Mouse (Mus musculus): Measurements from ENCODE around the gene Serhl. TPM values are rescaled to one million over a fixed set of nuclear protein-coding genes. Genes with fewer than 3 reads are reported as not detected.

The Serhl gene
- total RNA-seq, 4 experiments from 2014 or later: 8.5 to 13.7 (median 11.2) TPM

DNA sequence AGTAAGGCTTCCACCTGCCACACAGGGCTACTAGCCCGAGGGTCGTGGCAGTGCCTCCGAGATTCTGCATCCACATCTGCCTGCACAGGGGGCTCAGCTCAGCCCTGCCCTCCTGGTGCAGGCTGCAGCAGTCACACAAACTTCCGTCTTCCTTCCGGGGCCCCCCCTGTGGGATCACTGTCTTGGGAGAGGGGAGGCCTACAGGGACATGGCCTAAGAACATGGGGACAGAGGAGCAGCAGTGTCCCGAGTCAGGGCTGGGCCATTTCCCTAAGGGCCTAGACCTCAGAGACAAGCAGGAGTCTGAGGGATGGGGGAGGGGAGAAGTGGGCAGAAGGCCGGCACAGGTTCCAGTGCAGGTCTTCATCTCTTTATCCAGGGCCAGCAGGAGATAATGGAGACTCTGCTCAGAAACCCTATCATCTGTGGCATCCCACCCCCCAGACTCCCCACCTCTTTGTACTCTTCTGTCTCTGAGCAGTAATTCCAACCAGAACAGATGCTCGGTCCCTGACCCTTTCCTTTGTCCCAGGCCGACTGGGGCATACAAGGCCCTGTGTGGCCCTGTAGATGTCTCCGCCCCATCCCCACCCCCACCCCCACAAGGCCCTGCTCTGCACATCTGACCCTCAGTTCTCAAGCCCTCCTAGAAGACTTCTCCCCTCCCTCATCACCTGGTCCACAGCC is 71.9 kb downstream of the Serhl start:
- peak in 1 of 2 experiments; percentile 2 for DNase-seq (ENCODE audit: low spot score in 2 of 2)

GRCm38 (mm10) chr15:83162001-83162400 is 72.7 kb downstream of the Serhl start:
- no peak for DNase-seq (ENCODE audit: low spot score in 2 of 2)

GRCm38 (mm10) chr15:83162818-83163485 is 73.6 kb downstream of the Serhl start:
- no peak for DNase-seq (ENCODE audit: low spot score in 2 of 2)

DNA sequence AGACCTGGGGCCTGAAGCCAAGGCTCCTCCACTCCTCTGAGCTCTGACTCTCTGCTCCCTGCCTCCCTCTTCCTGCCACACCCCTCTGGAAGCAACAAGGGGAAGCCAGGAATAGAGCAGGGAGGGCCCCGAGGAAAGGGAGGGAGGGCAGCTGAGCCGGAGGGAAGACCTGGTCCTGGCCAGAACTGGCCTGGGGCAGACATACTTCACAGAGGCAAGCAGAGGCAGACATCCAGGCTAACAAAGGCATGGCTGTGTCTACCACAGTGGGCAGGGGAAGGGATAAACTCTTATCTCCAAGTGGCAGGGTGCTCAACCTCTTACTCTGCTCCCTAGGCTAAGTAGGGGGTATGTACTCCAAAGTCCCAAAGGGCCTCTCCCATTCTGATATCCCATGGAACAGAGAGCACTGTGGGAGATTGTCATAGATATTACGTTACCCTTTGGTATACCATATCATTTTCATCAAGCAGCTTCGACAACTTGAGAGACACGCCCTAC is 75.7 kb downstream of the Serhl start:
- no peak for DNase-seq (ENCODE audit: low spot score in 2 of 2)

DNA sequence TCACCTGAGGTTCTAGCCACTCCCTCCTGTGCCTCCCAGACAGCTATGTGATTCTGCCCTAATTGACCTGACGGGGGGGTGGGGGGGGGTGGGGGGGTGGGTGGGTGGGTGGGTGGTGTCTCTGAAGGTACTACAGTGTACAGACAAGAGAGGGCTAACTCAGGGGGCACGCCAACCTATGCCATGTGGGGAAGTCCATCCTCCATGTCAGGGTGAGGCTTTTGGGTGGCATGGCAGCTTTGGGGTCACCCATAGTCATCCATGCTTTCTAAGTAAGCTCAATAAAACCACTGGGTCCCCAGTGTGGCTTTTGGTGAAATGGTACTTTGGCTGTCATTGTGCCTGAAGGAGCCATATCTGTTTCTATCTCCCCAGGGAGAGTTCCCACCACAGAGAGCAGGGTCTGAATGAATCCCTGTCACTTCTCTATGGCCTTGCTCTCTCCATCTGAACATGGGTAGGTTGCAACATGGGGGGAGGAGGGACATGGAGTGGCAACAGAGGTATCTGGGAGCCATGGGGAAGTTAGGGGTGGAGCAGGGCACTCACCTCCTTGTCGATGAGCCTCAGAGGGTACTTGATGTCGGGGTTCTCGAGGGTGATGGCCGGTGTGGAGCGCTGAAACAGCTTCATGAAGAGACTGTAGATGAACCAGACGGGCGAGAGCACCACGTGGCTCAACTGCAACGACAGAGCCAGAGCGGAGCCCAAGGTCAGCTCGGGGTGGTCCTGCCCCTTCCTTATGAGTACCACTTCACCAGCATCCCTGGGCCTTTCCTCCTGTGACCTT is 76.4 kb downstream of the Serhl start:
- no peak for DNase-seq (ENCODE audit: low spot score in 2 of 2)

Other genes starting within 250 kb of the Serhl start
- gene Tcf20, start 101.6 kb upstream of the Serhl start, total RNA-seq (2022): 100 to 1,000 TPM; 192 to 215 (median 201) TPM
- 1 to 10 TPM; 1.7 to 6.2 (median 3.5) TPM for gene Nfam1, start 56.2 kb upstream of the Serhl start, total RNA-seq (2022)
- gene Rrp7a, start 33.3 kb downstream of the Serhl start, total RNA-seq (2022): 100 to 1,000 TPM; 126 to 141 (median 133) TPM
- gene Poldip3, start 59.9 kb downstream of the Serhl start, total RNA-seq (2022): 10 to 100 TPM; 84.5 to 94.7 (median 92.1) TPM
- gene Cyb5r3, start 83.1 kb downstream of the Serhl start, total RNA-seq (2022): 10 to 100 TPM; 70.0 to 98.9 (median 81.6) TPM
- 1 to 10 TPM; 3.7 to 4.5 (median 4.3) TPM for gene A4galt, start 162.3 kb downstream of the Serhl start, total RNA-seq (2022)

All from layer of hippocampus, adult 8-10 months (tissue).